Mouse (Mus musculus): ENCODE measurements around the gene Ice1. TPM values are rescaled to one million over a fixed set of nuclear protein-coding genes. Genes with fewer than 3 reads are reported as not detected.
A peak's percentile ranks its signal among the peaks of the same experiment; 100 is the strongest.

Ice1 gene
- polyA plus RNA-seq, 1 experiment from 2014 or later = 9.7 TPM

GRCm38 (mm10) chr13:70655570-70655969 lies 18.1 kb upstream of the Ice1 start:
- WGBS (ENCODE audit: insufficient replicate concordance) = 69% methylated on average over 12 of the region's 12 CpGs
- Histone ChIP-seq H3K27ac (no peak overlapping the region), H3K36me3 (no peaks in the 10 kb centered on the region), H3K27me3 (replicated peaks) (no peaks in the 10 kb centered on the region), H3K9ac (no peak overlapping the region), H3K9me3 (replicated peaks) (no peaks in the 10 kb centered on the region), H3K4me2 (no peak overlapping the region), H3K4me1 (0 out of 2 replicates have a peak, but pooled peaks cover 4% of the 10 kb centered on the region), H3K4me3 (no peak overlapping the region)
- no peak for ATAC-seq

GRCm38 (mm10) chr13:70654091-70654770 lies 16.8 kb upstream of the Ice1 start:
- Histone ChIP-seq H3K4me2 (no peak overlapping the region), H3K27me3 (replicated peaks) (no peaks in the 10 kb centered on the region), H3K4me1 (0 out of 2 replicates have a peak, but pooled peaks cover 4% of the 10 kb centered on the region), H3K9me3 (replicated peaks) (no peaks in the 10 kb centered on the region), H3K27ac (no peak overlapping the region), H3K36me3 (no peaks in the 10 kb centered on the region), H3K9ac (no peak overlapping the region), H3K4me3 (no peak overlapping the region)
- no peak for ATAC-seq
- 29% methylated on average over 4 of the region's 5 CpGs for WGBS (ENCODE audit: insufficient replicate concordance)

- 23% methylated on average over 2 of the region's 2 CpGs for WGBS (ENCODE audit: insufficient replicate concordance)
- no peak overlapping the region for H3K9ac ChIP-seq
- no peak overlapping the region for H3K27ac ChIP-seq
- no peaks in the 10 kb centered on the region for H3K36me3 ChIP-seq
- no peaks in the 10 kb centered on the region for H3K27me3 ChIP-seq (replicated peaks)
- no peaks in the 10 kb centered on the region for H3K9me3 ChIP-seq (replicated peaks)
- 0 out of 2 replicates have a peak, but pooled peaks cover 4% of the 10 kb centered on the region for H3K4me1 ChIP-seq
- no peak for ATAC-seq
- H3K4me3 ChIP-seq = no peak overlapping the region
- no peak overlapping the region for H3K4me2 ChIP-seq
Observed at GRCm38 (mm10) chr13:70653457-70653856, 16.0 kb upstream of the Ice1 start.

GRCm38 (mm10) chr13:70650011-70650436 lies 12.6 kb upstream of the Ice1 start:
- Histone ChIP-seq H3K9ac (no peak overlapping the region), H3K27me3 (replicated peaks) (no peaks in the 10 kb centered on the region), H3K4me1 (0 out of 2 replicates have a peak, but pooled peaks cover 4% of the 10 kb centered on the region), H3K27ac (no peak overlapping the region), H3K4me2 (no peak overlapping the region), H3K36me3 (no peaks in the 10 kb centered on the region), H3K4me3 (no peak overlapping the region), H3K9me3 (replicated peaks) (no peaks in the 10 kb centered on the region)
- peak; percentile 44; the same call in 1 of the 2 replicates for ATAC-seq
- WGBS (ENCODE audit: insufficient replicate concordance) = 34% methylated on average over 3 of the region's 3 CpGs

GRCm38 (mm10) chr13:70645968-70646505 lies 8.6 kb upstream of the Ice1 start:
- no peaks in the 10 kb centered on the region for H3K27me3 ChIP-seq (replicated peaks)
- no peak overlapping the region for H3K9ac ChIP-seq
- no peak overlapping the region for H3K4me2 ChIP-seq
- 58% methylated on average over 10 of the region's 10 CpGs for WGBS (ENCODE audit: insufficient replicate concordance)
- ATAC-seq = no peak
- no peak overlapping the region for H3K4me3 ChIP-seq
- no peaks in the 10 kb centered on the region for H3K9me3 ChIP-seq (replicated peaks)
- no peak overlapping the region for H3K27ac ChIP-seq
- no peaks in the 10 kb centered on the region for H3K36me3 ChIP-seq
- no peaks in the 10 kb centered on the region for H3K4me1 ChIP-seq

GRCm38 (mm10) chr13:70644083-70644462 lies 6.6 kb upstream of the Ice1 start:
- Histone ChIP-seq H3K36me3 (no peaks in the 10 kb centered on the region), H3K27ac (no peak overlapping the region)
- WGBS (ENCODE audit: insufficient replicate concordance) = 38% methylated on average over 3 of the region's 3 CpGs

GRCm38 (mm10) chr13:70643408-70644082 lies 6.1 kb upstream of the Ice1 start:
- Histone ChIP-seq H3K27ac (no peak overlapping the region), H3K4me3 (no peak overlapping the region), H3K4me2 (no peak overlapping the region), H3K27me3 (replicated peaks) (no peaks in the 10 kb centered on the region), H3K4me1 (peaks cover 2% of the 10 kb centered on the region), H3K9me3 (replicated peaks) (no peaks in the 10 kb centered on the region), H3K36me3 (no peaks in the 10 kb centered on the region), H3K9ac (no peak overlapping the region)
- 15% methylated on average over 10 of the region's 10 CpGs for WGBS (ENCODE audit: insufficient replicate concordance)
- ATAC-seq = peak; percentile 47

More at GRCm38 (mm10) chr13:70644083-70644462, 6.6 kb upstream of the Ice1 start:
- no peak overlapping the region for H3K4me2 ChIP-seq
- H3K9ac ChIP-seq = no peak overlapping the region
- H3K27me3 ChIP-seq (replicated peaks) = no peaks in the 10 kb centered on the region
- no peaks in the 10 kb centered on the region for H3K9me3 ChIP-seq (replicated peaks)
- no peaks in the 10 kb centered on the region for H3K4me1 ChIP-seq
- no peak overlapping the region for H3K4me3 ChIP-seq
- no peak for ATAC-seq

- H3K4me2 ChIP-seq = no peak overlapping the region
- WGBS (ENCODE audit: insufficient replicate concordance) = 60% methylated on average over 4 of the region's 4 CpGs
Observed at GRCm38 (mm10) chr13:70641941-70642340, 4.5 kb upstream of the Ice1 start.

GRCm38 (mm10) chr13:70641381-70641780 lies 3.9 kb upstream of the Ice1 start:
- H3K9me3 ChIP-seq (replicated peaks) = no peaks in the 10 kb centered on the region
- WGBS (ENCODE audit: insufficient replicate concordance) = 53% methylated on average over 5 of the region's 5 CpGs
- ATAC-seq = no peak

More at GRCm38 (mm10) chr13:70641941-70642340, 4.5 kb upstream of the Ice1 start:
- Histone ChIP-seq H3K4me1 (peaks cover 7% of the 10 kb centered on the region), H3K9me3 (replicated peaks) (no peaks in the 10 kb centered on the region), H3K27me3 (replicated peaks) (no peaks in the 10 kb centered on the region), H3K27ac (no peak overlapping the region), H3K4me3 (no peak overlapping the region), H3K9ac (no peak overlapping the region), H3K36me3 (no peaks in the 10 kb centered on the region)
- ATAC-seq = no peak

GRCm38 (mm10) chr13:70639639-70640038 lies 2.2 kb upstream of the Ice1 start:
- Histone ChIP-seq H3K36me3 (no peaks in the 10 kb centered on the region), H3K9me3 (replicated peaks) (no peaks in the 10 kb centered on the region), H3K4me2 (no peak overlapping the region), H3K4me3 (no peak overlapping the region), H3K27ac (no peak overlapping the region), H3K27me3 (replicated peaks) (no peaks in the 10 kb centered on the region), H3K9ac (no peak overlapping the region), H3K4me1 (peaks cover 30% of the 10 kb centered on the region)
- WGBS (ENCODE audit: insufficient replicate concordance) = 45% methylated on average over 3 of the region's 3 CpGs
- no peak for ATAC-seq

More at GRCm38 (mm10) chr13:70641381-70641780, 3.9 kb upstream of the Ice1 start:
- peaks cover 13% of the 10 kb centered on the region for H3K4me1 ChIP-seq
- no peak overlapping the region for H3K27ac ChIP-seq
- H3K36me3 ChIP-seq = no peaks in the 10 kb centered on the region
- H3K27me3 ChIP-seq (replicated peaks) = no peaks in the 10 kb centered on the region
- H3K9ac ChIP-seq = no peak overlapping the region
- H3K4me2 ChIP-seq = no peak overlapping the region
- no peak overlapping the region for H3K4me3 ChIP-seq

- Histone ChIP-seq H3K27me3 (replicated peaks) (no peaks in the 10 kb centered on the region), H3K4me3 (peak overlapping the region; percentile 90), H3K9ac (peak overlapping the region; percentile 85), H3K27ac (peak overlapping the region; percentile 77), H3K9me3 (replicated peaks) (no peaks in the 10 kb centered on the region), H3K36me3 (no peaks in the 10 kb centered on the region), H3K4me2 (peak overlapping the region; percentile 79), H3K4me1 (peaks cover 36% of the 10 kb centered on the region)
- peak; percentile 93 for ATAC-seq
- 1% methylated on average over 42 of the region's 42 CpGs for WGBS (ENCODE audit: insufficient replicate concordance)
Observed at GRCm38 (mm10) chr13:70637662-70638291, 343 bp upstream of the Ice1 start.

- no peaks in the 10 kb centered on the region for H3K9me3 ChIP-seq (replicated peaks)
- no peak for ATAC-seq
- no peaks in the 10 kb centered on the region for H3K36me3 ChIP-seq
- peak overlapping the region; percentile 85 for H3K9ac ChIP-seq
- H3K4me2 ChIP-seq = peak overlapping the region; percentile 79
- H3K27ac ChIP-seq = 0 out of 2 replicates have a peak overlapping the region, but pooled peaks have one; percentile 77
- H3K27me3 ChIP-seq (replicated peaks) = no peaks in the 10 kb centered on the region
- peak overlapping the region; percentile 90 for H3K4me3 ChIP-seq
- peaks cover 36% of the 10 kb centered on the region for H3K4me1 ChIP-seq
- 11% methylated on average over 10 of the region's 10 CpGs for WGBS (ENCODE audit: insufficient replicate concordance)
Observed at GRCm38 (mm10) chr13:70636706-70637105, 728 bp downstream of the Ice1 start.

Measured in liver, embryonic 12.5 days (tissue).